Mouse (Mus musculus): ENCODE measurements at regions not wholly inside any gene's neighbourhood (a gene's known extent, or its start where the extent isn't known, plus 50 kb on each side); places are given as distances from the start of the nearest gene placed in this dataset.

GRCm38 (mm10) chr16:24154816-24155357, 166.2 kb upstream of the Bcl6 start:
- TF ChIP-seq POLR2A (IDR thresholded peaks at IDR 0.05; ENCODE audit: low read depth, low read length) (no peak), CTCF (IDR thresholded peaks at IDR 0.05; ENCODE audit: borderline replicate concordance, insufficient read depth, low read length) (no peak)

Measured in embryonic fibroblast, embryonic 13.5 days (primary cell).